Mouse (Mus musculus) forebrain, embryonic 13.5 days (tissue): ENCODE measurements around the gene Abhd17a. TPM values are rescaled to one million over a fixed set of nuclear protein-coding genes. Genes with fewer than 3 reads are reported as not detected.

ENCODE experiments used
- ATAC-seq: fragments of 200-750 bp; cut with Nextera tagmentation; 2 replicates; pipeline ENCODE4 v1.8.0; 2017
- H3K27ac ChIP-seq: fragments of 300-500 bp; sonication (generic); 2 replicates; pipeline ENCODE4 v1.5.1; 2015; ENCODE audit warnings: inconsistent platforms, mild to moderate bottlenecking, moderate library complexity
- H3K27me3 ChIP-seq: fragments of 300-500 bp; sonication (generic); 2 replicates; pipeline ENCODE4 v1.6.1; 2015; ENCODE audit warnings: mild to moderate bottlenecking, inconsistent platforms
- H3K36me3 ChIP-seq: fragments of 300-500 bp; sonication (generic); 2 replicates; pipeline ENCODE4 v1.6.1; 2015; ENCODE audit warnings: mild to moderate bottlenecking, inconsistent platforms; ENCODE audit not compliant: poor library complexity, severe bottlenecking
- H3K4me1 ChIP-seq: fragments of 300-500 bp; sonication (generic); 2 replicates; pipeline ENCODE4 v1.6.1; 2015; ENCODE audit warnings: inconsistent platforms
- H3K4me2 ChIP-seq: fragments of 300-500 bp; sonication (generic); 2 replicates; pipeline ENCODE4 v1.6.1; 2015; ENCODE audit warnings: inconsistent platforms, mild to moderate bottlenecking, moderate library complexity
- H3K4me3 ChIP-seq: fragments of 300-500 bp; sonication (generic); 2 replicates; pipeline ENCODE4 v1.5.1; 2015; ENCODE audit warnings: mild to moderate bottlenecking, inconsistent platforms
- H3K9ac ChIP-seq: fragments of 300-500 bp; sonication (generic); 2 replicates; pipeline ENCODE4 v1.6.1; 2015; ENCODE audit warnings: mild to moderate bottlenecking, inconsistent platforms
- H3K9me3 ChIP-seq: fragments of 300-500 bp; sonication (generic); replicated peaks from 2 replicates; pipeline ENCODE4 v1.6.1; 2016; ENCODE audit warnings: inconsistent platforms
- WGBS: fragments of 180-500 bp; shearing (Covaris S2); methylation state at CpG from one replicate; pipeline ENCODE4 v1.1.7; 2015; 5-methylcytosine and 5-hydroxymethylcytosine counted together
- polyA plus RNA-seq: library from polyadenylated mRNA; unstranded; fragments of >200 nt; fragmentation: Nextera tagmentation; extraction: Ambion mirVana; gene quantifications from 2 replicates; pipeline ENCODE4 v1.2.1, GENCODE M21; 2015

Abhd17a gene
- polyA plus RNA-seq, 1 experiment from 2014 or later: 72.3 TPM

DNA sequence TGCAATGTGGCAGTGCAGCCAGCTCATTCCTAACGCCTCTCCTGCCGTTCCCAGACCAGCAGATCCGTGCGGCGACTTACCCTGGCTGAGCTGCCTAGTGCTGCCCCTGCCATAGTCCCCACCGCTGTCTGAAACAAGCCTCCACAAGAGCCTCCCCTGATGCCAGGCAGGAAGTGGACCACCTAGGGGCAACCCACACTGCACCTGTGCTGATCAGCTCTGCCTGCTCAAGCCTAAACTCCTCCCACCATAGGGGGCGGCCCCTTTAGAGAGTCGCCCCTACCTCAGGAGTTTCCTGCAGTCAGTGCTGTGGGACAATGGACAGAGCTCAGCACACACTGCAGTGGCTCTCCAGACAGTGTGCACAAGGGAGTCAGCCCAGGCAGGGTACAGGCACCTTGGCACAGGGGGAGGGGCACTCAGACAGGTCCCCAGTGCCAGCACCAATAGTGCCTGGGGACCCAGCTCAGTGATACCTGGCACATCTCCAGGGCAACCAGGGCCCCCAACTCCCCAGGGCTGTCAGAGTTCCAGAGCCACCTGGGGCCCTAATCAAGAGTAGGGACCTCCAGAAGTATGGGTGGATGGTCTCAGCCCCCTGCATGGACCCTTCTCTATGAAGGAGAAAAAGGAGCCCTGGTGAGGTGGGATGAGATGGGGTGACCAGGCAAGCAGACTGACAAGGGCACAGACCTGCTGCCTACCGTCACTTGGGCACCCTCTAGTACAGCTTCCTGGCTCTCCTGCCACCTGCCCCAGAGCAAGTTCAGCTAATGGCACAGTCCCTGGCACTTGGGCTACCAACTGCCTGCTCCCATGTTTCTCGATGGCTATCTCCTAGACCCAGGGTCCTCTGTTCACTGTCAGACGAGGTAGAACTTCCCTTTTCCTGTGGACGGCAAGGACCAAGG is 5.2 kb downstream of the Abhd17a start:
- no peaks in the 10 kb centered on the region for H3K27me3 ChIP-seq

DNA sequence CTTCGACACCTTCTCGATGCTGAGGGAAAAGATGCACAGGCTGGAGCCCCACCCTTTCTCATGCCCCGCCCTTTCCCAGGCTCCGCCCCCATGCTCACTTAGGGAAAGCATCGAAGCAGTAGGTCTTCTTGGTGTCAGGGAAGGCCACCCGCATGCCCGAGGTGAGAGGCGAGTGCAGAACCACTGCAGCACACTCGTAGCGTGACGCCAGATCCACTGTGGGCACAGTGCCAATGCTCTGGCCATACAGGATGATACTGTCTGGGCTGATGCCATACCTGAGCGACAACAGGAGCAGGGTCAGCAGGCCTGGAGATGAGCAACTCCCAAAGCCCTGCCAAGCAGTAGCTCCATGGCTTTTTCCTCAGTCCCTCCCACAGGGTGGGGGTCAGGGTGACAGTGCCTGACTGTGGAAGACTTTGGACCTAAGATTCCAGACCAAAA is 6.1 kb downstream of the Abhd17a start:
- Histone ChIP-seq H3K27ac (no peak overlapping the region), H3K4me3 (no peak overlapping the region), H3K4me2 (no peak overlapping the region), H3K27me3 (no peaks in the 10 kb centered on the region), H3K9ac (no peak overlapping the region), H3K4me1 (peaks cover 20% of the 10 kb centered on the region), H3K36me3 (peaks cover 39% of the 10 kb centered on the region), H3K9me3 (no peaks in the 10 kb centered on the region)
- no peak for ATAC-seq
- WGBS: 73% methylated on average over 12 of the region's 12 CpGs

More for the DNA sequence above, 5.2 kb downstream of the Abhd17a start:
- WGBS: 77% methylated on average over 12 of the region's 12 CpGs
- Histone ChIP-seq H3K9ac (peak overlapping the region; percentile 26; the same call in 1 of the 2 replicates), H3K4me3 (no peak overlapping the region), H3K27ac (no peak overlapping the region), H3K4me1 (peaks cover 26% of the 10 kb centered on the region), H3K36me3 (peaks cover 39% of the 10 kb centered on the region), H3K4me2 (no peak overlapping the region), H3K9me3 (no peaks in the 10 kb centered on the region)
- ATAC-seq: no peak

DNA sequence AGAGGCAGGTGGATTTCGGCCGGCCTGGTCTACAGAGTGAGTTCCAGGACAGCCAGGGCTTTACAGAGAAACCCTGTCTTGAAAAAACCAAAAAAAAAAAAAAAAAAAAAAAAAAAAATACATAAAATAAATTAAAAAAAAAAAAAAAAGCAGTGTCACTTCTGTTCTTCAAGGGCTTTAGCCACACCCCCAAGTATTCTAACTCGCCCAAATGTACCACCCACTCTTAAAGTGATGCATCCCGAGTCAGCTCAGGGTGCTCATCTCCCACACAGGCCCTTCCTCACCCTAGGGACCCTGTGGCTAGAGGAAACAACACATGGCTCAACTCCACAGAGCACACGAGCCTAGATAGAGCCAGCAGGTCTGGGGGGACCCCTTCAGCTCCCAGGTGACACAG is 7.1 kb downstream of the Abhd17a start:
- WGBS: 85% methylated on average over 5 of the region's 5 CpGs
- no peaks in the 10 kb centered on the region for H3K9me3 ChIP-seq
- no peak for ATAC-seq
- no peaks in the 10 kb centered on the region for H3K27me3 ChIP-seq
- H3K4me1 ChIP-seq: peaks cover 19% of the 10 kb centered on the region
- H3K9ac ChIP-seq: no peak overlapping the region
- no peak overlapping the region for H3K4me3 ChIP-seq
- no peak overlapping the region for H3K4me2 ChIP-seq
- H3K27ac ChIP-seq: no peak overlapping the region
- peaks cover 39% of the 10 kb centered on the region for H3K36me3 ChIP-seq

DNA sequence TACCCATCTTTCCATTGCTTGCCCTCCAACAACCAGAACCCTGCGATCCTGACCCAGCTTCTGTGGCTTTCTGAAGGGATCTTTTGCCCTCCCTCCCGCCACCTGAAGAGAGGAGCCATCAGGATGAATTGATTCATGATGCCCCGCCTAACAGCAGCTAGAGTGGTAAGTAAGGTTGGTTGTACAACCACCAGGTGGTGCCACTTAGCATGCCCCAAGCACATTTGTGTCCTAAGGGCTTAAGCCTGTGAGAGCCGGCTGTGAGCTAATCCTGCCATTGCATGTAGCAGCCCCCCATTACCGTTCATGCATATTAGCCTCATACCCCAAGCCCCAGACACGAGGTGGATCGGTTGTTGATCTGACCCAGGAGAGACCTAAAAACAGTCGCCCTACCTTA is 11.2 kb downstream of the Abhd17a start:
- Histone ChIP-seq H3K27me3 (no peaks in the 10 kb centered on the region), H3K9ac (no peak overlapping the region), H3K27ac (no peak overlapping the region), H3K4me2 (peak overlapping the region; percentile 87), H3K4me3 (no peak overlapping the region), H3K9me3 (no peaks in the 10 kb centered on the region), H3K36me3 (peaks cover 9% of the 10 kb centered on the region), H3K4me1 (peaks cover 38% of the 10 kb centered on the region)
- no peak for ATAC-seq
- WGBS: 8% methylated on average over 8 of the region's 8 CpGs

DNA sequence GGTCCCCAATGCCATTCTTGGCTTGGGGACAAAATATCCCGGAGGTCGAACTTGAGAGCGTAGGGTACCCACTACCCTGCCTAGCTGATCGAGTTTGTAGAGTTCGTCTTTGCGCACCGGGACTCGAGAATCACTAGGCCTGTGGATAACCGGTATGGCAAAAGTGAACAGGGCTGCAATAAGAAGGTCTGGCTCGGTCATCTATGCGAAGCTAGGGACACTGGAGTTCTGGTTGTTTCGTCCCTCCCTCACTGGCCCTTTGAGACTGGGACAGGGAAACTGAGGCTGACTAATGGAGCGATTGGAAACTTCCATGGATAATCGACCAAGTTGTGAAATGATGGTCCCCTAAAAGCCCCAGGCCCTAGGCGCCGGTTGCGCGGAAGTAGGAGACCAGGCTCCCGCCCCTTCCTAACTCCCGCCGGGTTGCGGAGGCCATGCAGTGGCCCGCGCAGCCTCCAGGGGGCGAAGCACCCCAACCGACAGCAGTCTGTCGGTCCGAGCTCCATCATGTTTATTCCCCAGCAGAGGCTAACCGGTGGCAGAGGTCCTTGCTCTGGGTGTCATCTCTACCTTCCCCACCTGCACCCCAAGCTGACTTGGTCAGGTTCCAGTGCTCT is 11.9 kb downstream of the Abhd17a start:
- under 1% methylated on average over 29 of the region's 29 CpGs for WGBS
- H3K9me3 ChIP-seq: no peaks in the 10 kb centered on the region
- H3K4me2 ChIP-seq: peak overlapping the region; percentile 87
- H3K4me3 ChIP-seq: peak overlapping the region; percentile 74
- H3K9ac ChIP-seq: peak overlapping the region; percentile 82
- H3K36me3 ChIP-seq: peaks cover 2% of the 10 kb centered on the region
- no peaks in the 10 kb centered on the region for H3K27me3 ChIP-seq
- peaks cover 41% of the 10 kb centered on the region for H3K4me1 ChIP-seq
- ATAC-seq: peak; percentile 23; the same call in 1 of the 2 replicates
- peak overlapping the region; percentile 87 for H3K27ac ChIP-seq

DNA sequence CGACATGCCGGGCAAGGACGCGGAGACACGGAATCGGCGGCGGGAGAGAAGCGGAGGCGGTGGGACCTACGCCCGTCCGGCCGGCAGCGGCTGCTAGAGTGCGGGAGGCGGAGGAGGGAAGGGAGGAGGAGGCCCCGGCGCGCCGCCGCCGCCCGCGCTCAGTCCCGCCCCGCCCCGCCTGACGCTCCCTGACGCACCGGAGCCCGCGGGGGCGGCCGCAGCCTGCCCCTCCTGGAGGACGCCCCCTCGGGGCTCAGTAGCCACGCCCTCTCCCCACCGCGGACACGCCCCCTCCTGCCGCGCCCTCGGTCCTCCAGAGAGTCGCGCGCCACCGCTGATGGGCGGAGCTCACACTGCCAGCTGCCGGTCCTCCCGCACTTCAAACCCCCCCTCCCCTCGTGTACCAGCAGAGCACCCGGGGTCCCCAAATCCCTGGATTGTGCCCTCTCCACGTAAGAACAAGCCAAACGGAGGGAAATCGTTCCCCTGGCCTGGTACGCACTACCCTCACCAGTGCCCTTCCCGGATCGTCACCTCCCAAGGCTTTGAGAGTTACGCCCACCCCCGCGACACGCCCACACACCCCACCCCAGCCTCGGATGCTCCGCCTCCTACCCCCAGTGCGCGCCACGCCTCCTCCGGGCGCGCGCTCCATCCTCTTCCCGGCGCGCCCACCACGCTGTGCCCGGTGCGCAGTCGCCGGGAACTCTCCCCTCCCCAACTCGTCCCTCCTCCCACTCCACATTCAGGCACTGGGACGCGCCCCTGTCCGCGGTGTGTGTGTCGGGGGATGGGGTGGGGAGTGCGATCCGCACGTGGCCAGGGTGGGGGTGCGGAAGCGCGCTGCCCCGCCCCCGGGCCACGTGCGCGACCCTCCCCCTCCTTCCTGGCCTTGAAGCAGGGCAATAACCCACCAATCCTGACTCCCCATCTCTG is 12.7 kb downstream of the Abhd17a start, which contains the start of gene Klf16:
Gene Klf16, minus strand, starts transcription at position 127 of the 936 bp plus-strand sequence.
- no peaks in the 10 kb centered on the region for H3K9me3 ChIP-seq
- peaks cover 44% of the 10 kb centered on the region for H3K4me1 ChIP-seq
- peak; percentile 83 for ATAC-seq
- no peaks in the 10 kb centered on the region for H3K36me3 ChIP-seq
- H3K4me3 ChIP-seq: peak within 1 kb of the TSS; percentile 74
- under 1% methylated on average over 63 of the region's 97 CpGs for WGBS
- H3K27me3 ChIP-seq: no peaks in the 10 kb centered on the region
- peak within 1 kb of the TSS; percentile 87 for H3K27ac ChIP-seq
- H3K4me2 ChIP-seq: peak within 1 kb of the TSS; percentile 87
- peak within 1 kb of the TSS; percentile 82 for H3K9ac ChIP-seq

DNA sequence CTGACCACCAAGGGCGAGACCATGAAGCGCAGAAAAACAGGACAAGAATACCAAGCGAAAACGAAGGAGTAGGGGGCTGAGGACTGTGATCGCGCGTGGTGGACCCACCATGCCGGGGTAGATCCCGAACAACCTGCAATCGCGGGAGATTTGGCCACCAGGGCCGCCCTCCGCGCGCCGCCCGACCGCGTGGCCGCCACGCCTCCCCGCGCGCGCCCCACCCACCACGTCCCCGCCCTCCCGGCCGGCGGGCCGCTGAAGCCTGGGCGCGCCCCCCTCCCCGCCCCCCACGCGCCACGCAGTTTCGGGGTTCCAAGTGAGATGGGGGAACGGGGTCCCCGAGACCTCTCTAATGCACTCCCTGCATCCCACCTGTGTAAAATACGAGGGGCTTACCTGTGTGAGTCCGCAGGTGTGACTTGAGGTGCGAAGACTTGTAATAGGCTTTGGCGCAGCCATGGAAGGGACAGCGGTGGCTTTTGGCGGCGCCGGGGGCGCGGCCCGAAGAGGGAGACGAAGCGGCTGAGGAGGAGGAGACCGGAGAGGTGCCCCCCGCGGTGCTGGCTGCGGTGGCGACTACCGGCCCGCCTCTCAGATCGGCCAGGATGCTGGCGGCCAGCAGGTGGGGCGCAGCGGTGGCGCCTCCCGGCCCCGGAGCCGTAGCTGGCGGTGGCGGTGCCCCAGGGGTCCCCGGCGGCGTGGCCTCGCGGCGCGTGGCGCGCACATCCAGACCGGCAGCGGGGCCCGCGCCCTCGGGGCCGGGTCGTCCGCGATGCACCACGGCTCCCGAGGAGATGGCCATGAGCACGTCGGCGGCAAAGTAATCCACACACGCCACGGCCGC is 13.6 kb downstream of the Abhd17a start:
- Histone ChIP-seq H3K9me3 (no peaks in the 10 kb centered on the region), H3K27me3 (no peaks in the 10 kb centered on the region), H3K9ac (peak overlapping the region; percentile 82), H3K4me3 (peak overlapping the region; percentile 74), H3K36me3 (no peaks in the 10 kb centered on the region), H3K27ac (peak overlapping the region; percentile 87), H3K4me1 (peaks cover 53% of the 10 kb centered on the region), H3K4me2 (peak overlapping the region; percentile 87)
- under 1% methylated on average over 59 of the region's 96 CpGs for WGBS
- ATAC-seq: peak; percentile 9

DNA sequence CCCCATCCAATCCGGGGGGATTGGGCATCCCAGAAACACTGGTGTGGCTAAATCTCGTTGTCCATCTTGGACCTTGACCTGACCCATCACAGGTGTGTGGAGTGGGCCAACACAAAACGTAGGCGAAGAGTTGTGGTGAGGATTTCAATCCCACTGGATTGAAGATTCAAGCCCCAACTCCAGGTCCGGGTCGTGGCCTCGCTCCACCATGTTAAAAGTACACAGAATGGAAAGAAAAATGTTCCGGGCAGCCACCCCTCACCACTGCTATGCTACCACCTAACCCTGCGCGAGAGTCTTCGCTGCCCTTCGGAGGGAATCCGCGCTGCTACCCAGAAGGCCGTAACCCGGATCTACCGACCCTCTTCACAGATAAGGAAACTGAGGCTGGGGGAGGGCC is 14.2 kb downstream of the Abhd17a start:
- H3K9me3 ChIP-seq: no peaks in the 10 kb centered on the region
- peak overlapping the region; percentile 82 for H3K9ac ChIP-seq
- no peak overlapping the region for H3K27ac ChIP-seq
- H3K27me3 ChIP-seq: no peaks in the 10 kb centered on the region
- 19% methylated on average over 17 of the region's 17 CpGs for WGBS
- H3K36me3 ChIP-seq: no peaks in the 10 kb centered on the region
- H3K4me1 ChIP-seq: peaks cover 59% of the 10 kb centered on the region
- H3K4me2 ChIP-seq: peak overlapping the region; percentile 87
- no peak for ATAC-seq
- peak overlapping the region; percentile 74 for H3K4me3 ChIP-seq

DNA sequence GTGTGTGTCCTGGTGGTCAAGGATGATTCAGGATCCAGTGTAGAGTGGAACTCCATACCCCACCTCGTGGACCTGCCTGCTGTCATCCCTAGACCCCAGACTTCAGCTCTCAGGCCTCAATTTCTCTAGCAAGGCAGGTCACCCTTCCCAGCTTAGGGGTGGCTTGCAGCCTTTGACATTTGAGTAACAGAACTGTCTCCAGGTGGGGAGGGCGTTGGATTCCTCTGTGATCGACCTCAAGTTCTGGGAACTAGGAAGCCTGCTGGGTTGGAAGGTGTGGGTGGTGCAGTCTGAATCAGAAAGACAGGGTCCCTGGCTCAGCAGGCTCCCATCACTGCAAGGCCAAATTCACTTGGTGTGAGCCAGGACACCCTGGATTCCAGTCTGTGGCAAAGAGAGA is 15.2 kb downstream of the Abhd17a start:
- 84% methylated on average over 3 of the region's 3 CpGs for WGBS
- H3K4me2 ChIP-seq: peak overlapping the region; percentile 87; the same call in 1 of the 2 replicates
- H3K36me3 ChIP-seq: no peaks in the 10 kb centered on the region
- H3K4me1 ChIP-seq: peaks cover 66% of the 10 kb centered on the region
- no peak overlapping the region for H3K9ac ChIP-seq
- no peak for ATAC-seq
- H3K27me3 ChIP-seq: no peaks in the 10 kb centered on the region
- no peak overlapping the region for H3K27ac ChIP-seq
- peak overlapping the region; percentile 74; the same call in 1 of the 2 replicates for H3K4me3 ChIP-seq
- no peaks in the 10 kb centered on the region for H3K9me3 ChIP-seq

DNA sequence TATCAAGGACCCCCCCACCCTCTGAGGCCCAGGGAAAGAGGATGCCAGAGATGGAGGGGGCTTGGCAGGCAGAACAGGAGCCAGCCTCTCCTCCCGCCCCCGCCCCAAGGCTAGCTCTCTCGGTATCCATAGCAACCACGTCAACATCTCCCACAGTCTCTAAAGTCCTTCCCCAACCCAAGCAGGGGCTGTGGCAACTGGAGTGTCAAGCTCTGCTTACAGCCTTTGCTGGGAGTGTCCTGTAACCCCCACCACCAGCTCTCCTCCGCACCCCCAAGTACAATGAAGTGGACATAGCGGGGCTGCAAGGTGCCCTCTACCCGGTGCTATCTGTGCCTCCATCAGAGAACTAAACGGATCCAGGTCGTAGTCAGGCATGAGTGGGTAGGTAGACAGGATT is 16.2 kb downstream of the Abhd17a start:
- ATAC-seq: no peak
- Histone ChIP-seq H3K4me3 (no peak overlapping the region), H3K9ac (peak overlapping the region; percentile 43; the same call in 1 of the 2 replicates), H3K4me2 (peak overlapping the region; percentile 18; the same call in 1 of the 2 replicates), H3K27ac (no peak overlapping the region), H3K9me3 (no peaks in the 10 kb centered on the region), H3K36me3 (no peaks in the 10 kb centered on the region), H3K4me1 (peaks cover 68% of the 10 kb centered on the region), H3K27me3 (no peaks in the 10 kb centered on the region)
- WGBS: 57% methylated on average over 9 of the region's 9 CpGs

DNA sequence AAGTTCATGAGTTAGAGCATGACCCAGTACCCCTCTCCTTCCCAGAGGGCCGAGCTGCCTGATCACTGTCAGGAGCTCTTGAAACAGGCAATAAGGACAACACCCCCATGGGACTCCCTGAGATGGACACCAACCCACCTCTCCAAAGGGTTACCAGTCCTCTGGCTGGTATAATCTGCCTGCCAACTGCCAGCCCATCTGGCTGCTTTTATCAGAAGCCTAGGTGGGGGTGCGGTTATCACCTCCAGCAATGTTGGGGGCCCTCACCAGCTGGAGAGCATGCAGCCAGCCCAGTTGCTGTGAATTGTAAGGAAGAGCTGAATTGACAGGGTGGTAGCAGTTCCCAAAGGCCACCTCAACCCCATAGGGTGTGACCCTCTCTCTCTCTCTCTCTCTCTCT is 17.7 kb downstream of the Abhd17a start:
- no peak for ATAC-seq
- Histone ChIP-seq H3K4me2 (no peak overlapping the region), H3K4me3 (no peak overlapping the region), H3K27ac (no peak overlapping the region), H3K4me1 (peaks cover 62% of the 10 kb centered on the region), H3K27me3 (no peaks in the 10 kb centered on the region), H3K36me3 (peaks cover 14% of the 10 kb centered on the region), H3K9me3 (no peaks in the 10 kb centered on the region), H3K9ac (no peak overlapping the region)
- 87% methylated on average over 2 of the region's 2 CpGs for WGBS
